Mouse (Mus musculus): ENCODE results near the gene Gls. TPM values are rescaled to one million over a fixed set of nuclear protein-coding genes. Genes with fewer than 3 reads are reported as not detected.

The Gls gene
- 358 and 359 TPM in 2 replicates for total RNA-seq (2014; fragmentation: Nextera tagmentation)
- total RNA-seq (2017): 290 and 311 TPM in 2 replicates
- polyA plus RNA-seq (2012): 148 and 164 TPM in 2 replicates

- TF ChIP-seq POLR2AphosphoS5 (IDR thresholded peaks at IDR 0.05; ENCODE audit: insufficient replicate concordance, low read depth, low read length): 0 out of 2 replicates have a peak, but pooled peaks have one; percentile 76
- no peak for TF ChIP-seq GATA2 (IDR thresholded peaks at IDR 0.05; ENCODE audit: borderline replicate concordance, low read depth, low read length)
- Histone ChIP-seq H3K4me3 (ENCODE audit: low read depth, low read length) (peak within 1 kb of the TSS; percentile 99), H3K36me3 (replicated peaks) (peaks cover 3% of the 10 kb centered on the region), H3K9me3 (replicated peaks) (no peaks in the 10 kb centered on the region), H3K27me3 (ENCODE audit: insufficient read depth, low read length) (no peaks in the 10 kb centered on the region), H3K4me1 (ENCODE audit: insufficient read depth, low read depth, low read length) (peaks cover 34% of the 10 kb centered on the region)
- ATAC-seq (ENCODE audit: extremely low read depth, insufficient number of reproducible peaks, low FRiP score, poor library complexity, severe bottlenecking): peak; percentile 98
- peak; percentile 100 for DNase-seq (ENCODE audit: low spot score)
Measured at GRCm38 (mm10) chr1:52233143-52233713, at the start of gene Gls. Gls (minus strand) TSS chr1:52233232.

- Histone ChIP-seq H3K4me3 (ENCODE audit: low read depth, low read length) (no peak overlapping the region), H3K9me3 (replicated peaks) (no peaks in the 10 kb centered on the region), H3K4me1 (ENCODE audit: insufficient read depth, low read depth, low read length) (peaks cover 10% of the 10 kb centered on the region), H3K36me3 (replicated peaks) (no peaks in the 10 kb centered on the region), H3K27me3 (ENCODE audit: insufficient read depth, low read length) (peaks cover 14% of the 10 kb centered on the region)
- DNase-seq (ENCODE audit: low spot score) (no peak), ATAC-seq (ENCODE audit: extremely low read depth, insufficient number of reproducible peaks, low FRiP score, poor library complexity, severe bottlenecking) (no peak)
- TF ChIP-seq GATA2 (IDR thresholded peaks at IDR 0.05; ENCODE audit: borderline replicate concordance, low read depth, low read length) (no peak), GATA1 (IDR thresholded peaks at IDR 0.05; ENCODE audit: borderline replicate concordance, low read length) (no peak), TAL1 (conservative IDR thresholded peaks at IDR 0.05; ENCODE audit: low read depth, low read length) (no peak), POLR2AphosphoS5 (IDR thresholded peaks at IDR 0.05; ENCODE audit: insufficient replicate concordance, low read depth, low read length) (no peak), CTCF (IDR thresholded peaks at IDR 0.05; ENCODE audit: low read depth, low read length) (no peak)
Measured at GRCm38 (mm10) chr1:52279831-52280595, 47.0 kb upstream of the Gls start.

- Histone ChIP-seq H3K9me3 (replicated peaks) (no peaks in the 10 kb centered on the region), H3K4me3 (ENCODE audit: low read depth, low read length) (no peak overlapping the region), H3K4me1 (ENCODE audit: insufficient read depth, low read depth, low read length) (peaks cover 10% of the 10 kb centered on the region), H3K36me3 (replicated peaks) (no peaks in the 10 kb centered on the region), H3K27me3 (ENCODE audit: insufficient read depth, low read length) (peaks cover 14% of the 10 kb centered on the region)
- DNase-seq (ENCODE audit: low spot score) (no peak), ATAC-seq (ENCODE audit: extremely low read depth, insufficient number of reproducible peaks, low FRiP score, poor library complexity, severe bottlenecking) (no peak)
- no peak for TF ChIP-seq POLR2AphosphoS5 (IDR thresholded peaks at IDR 0.05; ENCODE audit: insufficient replicate concordance, low read depth, low read length)
- no peak for TF ChIP-seq TAL1 (conservative IDR thresholded peaks at IDR 0.05; ENCODE audit: low read depth, low read length)
- TF ChIP-seq CTCF (IDR thresholded peaks at IDR 0.05; ENCODE audit: low read depth, low read length): no peak
- no peak for TF ChIP-seq GATA2 (IDR thresholded peaks at IDR 0.05; ENCODE audit: borderline replicate concordance, low read depth, low read length)
- no peak for TF ChIP-seq GATA1 (IDR thresholded peaks at IDR 0.05; ENCODE audit: borderline replicate concordance, low read length)
Measured at GRCm38 (mm10) chr1:52279331-52279730, 46.3 kb upstream of the Gls start.

- Histone ChIP-seq H3K27me3 (ENCODE audit: insufficient read depth, low read length) (peaks cover 19% of the 10 kb centered on the region), H3K4me3 (ENCODE audit: low read depth, low read length) (no peak overlapping the region), H3K9me3 (replicated peaks) (no peaks in the 10 kb centered on the region), H3K4me1 (ENCODE audit: insufficient read depth, low read depth, low read length) (peaks cover 10% of the 10 kb centered on the region), H3K36me3 (replicated peaks) (no peaks in the 10 kb centered on the region)
- TF ChIP-seq GATA2 (IDR thresholded peaks at IDR 0.05; ENCODE audit: borderline replicate concordance, low read depth, low read length) (no peak), POLR2AphosphoS5 (IDR thresholded peaks at IDR 0.05; ENCODE audit: insufficient replicate concordance, low read depth, low read length) (no peak), TAL1 (conservative IDR thresholded peaks at IDR 0.05; ENCODE audit: low read depth, low read length) (no peak), CTCF (IDR thresholded peaks at IDR 0.05; ENCODE audit: low read depth, low read length) (no peak), GATA1 (IDR thresholded peaks at IDR 0.05; ENCODE audit: borderline replicate concordance, low read length) (no peak)
- no peak for DNase-seq (ENCODE audit: low spot score)
- ATAC-seq (ENCODE audit: extremely low read depth, insufficient number of reproducible peaks, low FRiP score, poor library complexity, severe bottlenecking): no peak
Measured at GRCm38 (mm10) chr1:52278073-52278472, 45.0 kb upstream of the Gls start.

GRCm38 (mm10) chr1:52274210-52274609 lies 41.2 kb upstream of the Gls start:
- peaks cover 2% of the 10 kb centered on the region for H3K4me1 ChIP-seq (ENCODE audit: insufficient read depth, low read depth, low read length)
- TF ChIP-seq GATA2 (IDR thresholded peaks at IDR 0.05; ENCODE audit: borderline replicate concordance, low read depth, low read length) (no peak), GATA1 (IDR thresholded peaks at IDR 0.05; ENCODE audit: borderline replicate concordance, low read length) (no peak), TAL1 (conservative IDR thresholded peaks at IDR 0.05; ENCODE audit: low read depth, low read length) (no peak), POLR2AphosphoS5 (IDR thresholded peaks at IDR 0.05; ENCODE audit: insufficient replicate concordance, low read depth, low read length) (no peak), CTCF (IDR thresholded peaks at IDR 0.05; ENCODE audit: low read depth, low read length) (no peak)
- H3K27me3 ChIP-seq (ENCODE audit: insufficient read depth, low read length): peaks cover 18% of the 10 kb centered on the region
- H3K4me3 ChIP-seq (ENCODE audit: low read depth, low read length): no peak overlapping the region
- DNase-seq (ENCODE audit: low spot score) (no peak), ATAC-seq (ENCODE audit: extremely low read depth, insufficient number of reproducible peaks, low FRiP score, poor library complexity, severe bottlenecking) (no peak)
- H3K36me3 ChIP-seq (replicated peaks): no peaks in the 10 kb centered on the region
- no peaks in the 10 kb centered on the region for H3K9me3 ChIP-seq (replicated peaks)

GRCm38 (mm10) chr1:52272018-52272678 lies 39.1 kb upstream of the Gls start:
- H3K9me3 ChIP-seq (replicated peaks): no peaks in the 10 kb centered on the region
- H3K4me3 ChIP-seq (ENCODE audit: low read depth, low read length): no peak overlapping the region
- peaks cover 11% of the 10 kb centered on the region for H3K27me3 ChIP-seq (ENCODE audit: insufficient read depth, low read length)
- H3K4me1 ChIP-seq (ENCODE audit: insufficient read depth, low read depth, low read length): no peaks in the 10 kb centered on the region
- TF ChIP-seq GATA1 (IDR thresholded peaks at IDR 0.05; ENCODE audit: borderline replicate concordance, low read length) (no peak), CTCF (IDR thresholded peaks at IDR 0.05; ENCODE audit: low read depth, low read length) (no peak), GATA2 (IDR thresholded peaks at IDR 0.05; ENCODE audit: borderline replicate concordance, low read depth, low read length) (no peak), POLR2AphosphoS5 (IDR thresholded peaks at IDR 0.05; ENCODE audit: insufficient replicate concordance, low read depth, low read length) (no peak), TAL1 (conservative IDR thresholded peaks at IDR 0.05; ENCODE audit: low read depth, low read length) (no peak)
- no peak for DNase-seq (ENCODE audit: low spot score)
- no peak for ATAC-seq (ENCODE audit: extremely low read depth, insufficient number of reproducible peaks, low FRiP score, poor library complexity, severe bottlenecking)
- no peaks in the 10 kb centered on the region for H3K36me3 ChIP-seq (replicated peaks)

All from G1E (cell line).